Mouse (Mus musculus): ENCODE measurements at regions not wholly inside any gene's neighbourhood (a gene's known extent, or its start where the extent isn't known, plus 50 kb on each side); places are given as distances from the start of the nearest gene placed in this dataset.

- no peak for DNase-seq (ENCODE audit: low spot score in 2 of 2)
Measured at GRCm38 (mm10) chr13:83023972-83024371, 479.9 kb upstream of the Mef2c start.

- no peak for DNase-seq (ENCODE audit: low spot score in 2 of 2)
Measured at GRCm38 (mm10) chr13:83035962-83036361, 467.9 kb upstream of the Mef2c start.

- DNase-seq (ENCODE audit: low spot score in 2 of 2) = peak; percentile 19 to 54
Measured at GRCm38 (mm10) chr13:83041506-83041905, 462.3 kb upstream of the Mef2c start.

GRCm38 (mm10) chr13:83045516-83045915, 458.3 kb upstream of the Mef2c start:
- DNase-seq (ENCODE audit: low spot score in 2 of 2) = peak; percentile 66 to 77

GRCm38 (mm10) chr13:83045970-83046369, 457.9 kb upstream of the Mef2c start:
- peak; percentile 27 to 49 for DNase-seq (ENCODE audit: low spot score in 2 of 2)

- DNase-seq (ENCODE audit: low spot score in 2 of 2) = no peak
Measured at GRCm38 (mm10) chr13:83046571-83047123, 457.2 kb upstream of the Mef2c start.

GRCm38 (mm10) chr13:83055865-83056264, 448.0 kb upstream of the Mef2c start:
- no peak for DNase-seq (ENCODE audit: low spot score in 2 of 2)

GRCm38 (mm10) chr13:83056415-83056814, 447.4 kb upstream of the Mef2c start:
- DNase-seq (ENCODE audit: low spot score in 2 of 2) = peak; percentile 13 to 29

GRCm38 (mm10) chr13:83064727-83065126, 439.1 kb upstream of the Mef2c start:
- DNase-seq (ENCODE audit: low spot score in 2 of 2) = no peak

- no peak for DNase-seq (ENCODE audit: low spot score in 2 of 2)
Measured at GRCm38 (mm10) chr13:83065201-83065600, 438.6 kb upstream of the Mef2c start.

- peak; percentile 82 to 84 for DNase-seq (ENCODE audit: low spot score in 2 of 2)
Measured at GRCm38 (mm10) chr13:83066115-83066753, 437.6 kb upstream of the Mef2c start.

GRCm38 (mm10) chr13:83067496-83067895, 436.3 kb upstream of the Mef2c start:
- no peak for DNase-seq (ENCODE audit: low spot score in 2 of 2)

GRCm38 (mm10) chr13:83068588-83068987, 435.2 kb upstream of the Mef2c start:
- DNase-seq (ENCODE audit: low spot score in 2 of 2) = peak in 1 of 2 experiments; percentile 29

GRCm38 (mm10) chr13:83069293-83069692, 434.5 kb upstream of the Mef2c start:
- DNase-seq (ENCODE audit: low spot score in 2 of 2) = no peak

GRCm38 (mm10) chr13:83072073-83072472, 431.8 kb upstream of the Mef2c start:
- no peak for DNase-seq (ENCODE audit: low spot score in 2 of 2)

GRCm38 (mm10) chr13:83074219-83074965, 429.4 kb upstream of the Mef2c start:
- DNase-seq (ENCODE audit: low spot score in 2 of 2) = peak; percentile 28 to 39

- DNase-seq (ENCODE audit: low spot score in 2 of 2) = peak; percentile 75 to 82
Measured at GRCm38 (mm10) chr13:83075320-83075877, 428.4 kb upstream of the Mef2c start.

GRCm38 (mm10) chr13:83076611-83077010, 427.2 kb upstream of the Mef2c start:
- DNase-seq (ENCODE audit: low spot score in 2 of 2) = no peak

- DNase-seq (ENCODE audit: low spot score in 2 of 2) = no peak
Measured at GRCm38 (mm10) chr13:83077085-83077484, 426.7 kb upstream of the Mef2c start.

- DNase-seq (ENCODE audit: low spot score in 2 of 2) = no peak
Measured at GRCm38 (mm10) chr13:83079291-83079690, 424.5 kb upstream of the Mef2c start.

GRCm38 (mm10) chr13:83084948-83085347, 418.9 kb upstream of the Mef2c start:
- DNase-seq (ENCODE audit: low spot score in 2 of 2) = peak; percentile 56 to 70

GRCm38 (mm10) chr13:83099908-83100307, 403.9 kb upstream of the Mef2c start:
- DNase-seq (ENCODE audit: low spot score in 2 of 2) = no peak

GRCm38 (mm10) chr13:83110610-83111009, 393.2 kb upstream of the Mef2c start:
- DNase-seq (ENCODE audit: low spot score in 2 of 2) = no peak

Measured in spleen, postnatal 36 days (tissue).